Mouse (Mus musculus): ENCODE data around the gene Slc52a3.

Slc52a3 gene

GRCm38 (mm10) chr2:151996229-151997189, at the start of gene Slc52a3:
Gene Slc52a3 (plus strand): TSS chr2:151996511.
- DNase-seq (ENCODE audit: low spot score in 2 of 2), result peak; percentile 87 to 97

- no peak for DNase-seq (ENCODE audit: low spot score in 2 of 2)
Observed at GRCm38 (mm10) chr2:151947617-151948016, 48.7 kb upstream of the Slc52a3 start.

- DNase-seq (ENCODE audit: low spot score in 2 of 2), result no peak
Observed at GRCm38 (mm10) chr2:151948311-151948710, 48.0 kb upstream of the Slc52a3 start.

- no peak for DNase-seq (ENCODE audit: low spot score in 2 of 2)
Observed at GRCm38 (mm10) chr2:151949082-151949774, 47.1 kb upstream of the Slc52a3 start.

- no peak for DNase-seq (ENCODE audit: low spot score in 2 of 2)
Observed at GRCm38 (mm10) chr2:151953665-151954064, 42.6 kb upstream of the Slc52a3 start.

GRCm38 (mm10) chr2:151956500-151957137, 39.7 kb upstream of the Slc52a3 start:
- no peak for DNase-seq (ENCODE audit: low spot score in 2 of 2)

GRCm38 (mm10) chr2:151959274-151959673, 37.0 kb upstream of the Slc52a3 start:
- no peak for DNase-seq (ENCODE audit: low spot score in 2 of 2)

GRCm38 (mm10) chr2:151961284-151962196, 34.8 kb upstream of the Slc52a3 start:
- DNase-seq (ENCODE audit: low spot score in 2 of 2), result no peak

GRCm38 (mm10) chr2:151962474-151962873, 33.8 kb upstream of the Slc52a3 start:
- DNase-seq (ENCODE audit: low spot score in 2 of 2), result no peak

- DNase-seq (ENCODE audit: low spot score in 2 of 2), result no peak
Observed at GRCm38 (mm10) chr2:151963319-151963718, 33.0 kb upstream of the Slc52a3 start.

- DNase-seq (ENCODE audit: low spot score in 2 of 2), result no peak
Observed at GRCm38 (mm10) chr2:151964052-151964451, 32.3 kb upstream of the Slc52a3 start.

- DNase-seq (ENCODE audit: low spot score in 2 of 2), result no peak
Observed at GRCm38 (mm10) chr2:151967176-151967750, 29.0 kb upstream of the Slc52a3 start.

- DNase-seq (ENCODE audit: low spot score in 2 of 2), result no peak
Observed at GRCm38 (mm10) chr2:151967792-151968191, 28.5 kb upstream of the Slc52a3 start.

- DNase-seq (ENCODE audit: low spot score in 2 of 2), result no peak
Observed at GRCm38 (mm10) chr2:151968451-151968850, 27.9 kb upstream of the Slc52a3 start.

- DNase-seq (ENCODE audit: low spot score in 2 of 2), result no peak
Observed at GRCm38 (mm10) chr2:151968986-151969385, 27.3 kb upstream of the Slc52a3 start.

GRCm38 (mm10) chr2:151969396-151969795, 26.9 kb upstream of the Slc52a3 start:
- DNase-seq (ENCODE audit: low spot score in 2 of 2), result no peak

- peak; percentile 79 to 82 for DNase-seq (ENCODE audit: low spot score in 2 of 2)
Observed at GRCm38 (mm10) chr2:151970191-151971172, 25.8 kb upstream of the Slc52a3 start.

- no peak for DNase-seq (ENCODE audit: low spot score in 2 of 2)
Observed at GRCm38 (mm10) chr2:151971748-151972147, 24.6 kb upstream of the Slc52a3 start.

GRCm38 (mm10) chr2:151972880-151973594, 23.3 kb upstream of the Slc52a3 start:
- DNase-seq (ENCODE audit: low spot score in 2 of 2), result peak; percentile 34 to 72
